9 mouse cellular contexts compared by ENCODE assay signal in the genomic region with DNA sequence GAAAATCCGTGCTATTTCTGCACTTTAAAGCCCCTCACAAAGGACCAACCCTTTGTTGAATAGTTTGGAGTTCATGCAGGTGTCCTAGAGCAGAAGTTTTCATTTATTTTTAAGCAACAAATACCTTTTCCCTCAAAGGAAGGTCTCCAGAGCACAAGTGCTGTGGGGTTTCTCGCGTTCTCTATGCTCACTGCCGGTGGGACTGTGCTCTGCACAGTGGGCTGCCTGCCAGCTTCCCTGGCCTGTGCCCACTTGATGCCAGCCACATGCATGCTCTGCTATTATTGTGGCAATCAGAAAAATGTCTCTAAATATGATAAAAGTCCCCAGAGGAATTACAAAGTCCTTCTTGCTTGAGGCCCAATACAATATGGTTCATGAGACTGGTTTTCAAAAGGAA.
A peak's percentile ranks its signal among the peaks of the same experiment; 100 is the strongest.
DNase-seq lines count a peak whose midpoint lies in the region; ATAC-seq and TF ChIP-seq lines count a peak whose summit lies in the region.
"Had no signal": no experiment of that assay in that cellular context is flagged by ENCODE, and none has a peak within 500 bp of the region (broad histone marks: within the 10 kb centered on the region; RNA-seq: fewer than 3 reads in every experiment).

No protein-coding gene starts in this region.

- no peak overlapping the region for H3K4me3 ChIP-seq in heart, postnatal 0 days (ENCODE audit: low read depth, low read length)
- no peak overlapping the region for H3K4me3 ChIP-seq in lung, embryonic 14.5 days (ENCODE audit: low read depth, low read length)
- H3K4me3 ChIP-seq in forebrain, embryonic 13.5 days = no peak overlapping the region
- H3K4me3 ChIP-seq in midbrain, postnatal 0 days (ENCODE audit: low read depth, low read length) = no peak overlapping the region
- H3K4me3 ChIP-seq: liver, embryonic 13.5 days had no signal

- peak overlapping the region; percentile 77 for H3K27ac ChIP-seq in heart, postnatal 0 days (ENCODE audit: low read depth)
- H3K27ac ChIP-seq in lung, embryonic 14.5 days (ENCODE audit: low read depth) = no peak overlapping the region
- H3K27ac ChIP-seq in forebrain, embryonic 13.5 days = peak overlapping the region; percentile 57
- 0 out of 2 replicates have a peak overlapping the region, but pooled peaks have one; percentile 9 for H3K27ac ChIP-seq in midbrain, postnatal 0 days (ENCODE audit: low read depth, low read length)
- H3K27ac ChIP-seq: liver, embryonic 13.5 days had no signal

- H3K9ac ChIP-seq in heart, postnatal 0 days (replicated peaks; ENCODE audit: low read depth, low read length) = no peak overlapping the region
- no peak overlapping the region for H3K9ac ChIP-seq in lung, embryonic 14.5 days
- H3K9ac ChIP-seq in forebrain, embryonic 13.5 days = no peak overlapping the region
- no peak overlapping the region for H3K9ac ChIP-seq in midbrain, postnatal 0 days (replicated peaks; ENCODE audit: low read length, poor library complexity, severe bottlenecking)
- H3K9ac ChIP-seq: liver, embryonic 13.5 days had no signal

- TF ChIP-seq EP300 in heart, postnatal 0 days (IDR thresholded peaks at IDR 0.05; ENCODE audit: low read depth) = no peak

- intact Hi-C loops in heart, postnatal 36 days (cut with DNase I) = loop anchor here (10.0 kb wide), 1 partner anchor 337 kb away; no protein-coding TSS in a partner anchor
- intact Hi-C loops in gastrocnemius, postnatal 36 days (cut with DNase I) = loop anchor here (5.0 kb wide), 1 partner anchor 85 kb away; no protein-coding TSS in a partner anchor

- H3K27me3 ChIP-seq in heart, postnatal 0 days (ENCODE audit: control insufficient read depth, insufficient read depth, low read length) = no peaks in the 10 kb centered on the region
- no peaks in the 10 kb centered on the region for H3K27me3 ChIP-seq in lung, embryonic 14.5 days (ENCODE audit: insufficient read depth, low read length)
- no peaks in the 10 kb centered on the region for H3K27me3 ChIP-seq in forebrain, embryonic 13.5 days
- no peaks in the 10 kb centered on the region for H3K27me3 ChIP-seq in midbrain, postnatal 0 days (ENCODE audit: insufficient read depth, low read length)
- H3K27me3 ChIP-seq: liver, embryonic 13.5 days had no signal

- DNase-seq in heart, postnatal 0 days (ENCODE audit: low spot score) = no peak
- no peak for DNase-seq in heart, postnatal 36 days
- no peak for DNase-seq in lung, embryonic 14.5 days
- DNase-seq in lung, postnatal 25 days (ENCODE audit: low spot score) = no peak
- no peak for DNase-seq in midbrain, postnatal 0 days (ENCODE audit: low spot score)
- DNase-seq in gastrocnemius, postnatal 36 days = no peak
- DNase-seq: gastrocnemius, postnatal 14 days; liver, embryonic 13.5 days had no signal

- H3K4me2 ChIP-seq in heart, postnatal 0 days (ENCODE audit: low read depth, low read length) = no peak overlapping the region
- 0 out of 2 replicates have a peak overlapping the region, but pooled peaks have one; percentile 4 for H3K4me2 ChIP-seq in lung, embryonic 14.5 days
- no peak overlapping the region for H3K4me2 ChIP-seq in forebrain, embryonic 13.5 days
- H3K4me2 ChIP-seq in midbrain, postnatal 0 days (ENCODE audit: low read depth, low read length, poor library complexity, severe bottlenecking) = no peak overlapping the region
- H3K4me2 ChIP-seq: liver, embryonic 13.5 days had no signal

- H3K4me1 ChIP-seq in heart, postnatal 0 days (ENCODE audit: control insufficient read depth, insufficient read depth) = peaks cover 17% of the 10 kb centered on the region
- no peaks in the 10 kb centered on the region for H3K4me1 ChIP-seq in lung, embryonic 14.5 days (ENCODE audit: insufficient read depth)
- peaks cover 16% of the 10 kb centered on the region for H3K4me1 ChIP-seq in forebrain, embryonic 13.5 days
- H3K4me1 ChIP-seq in midbrain, postnatal 0 days (ENCODE audit: insufficient read depth, low read length) = peaks cover 2% of the 10 kb centered on the region; the same call in 1 of the 2 replicates

- no peaks in the 10 kb centered on the region for H3K36me3 ChIP-seq in heart, postnatal 0 days (replicated peaks; ENCODE audit: control insufficient read depth, insufficient read depth, low read length)
- H3K36me3 ChIP-seq in lung, embryonic 14.5 days (ENCODE audit: insufficient read depth) = no peaks in the 10 kb centered on the region
- H3K36me3 ChIP-seq in forebrain, embryonic 13.5 days (ENCODE audit: poor library complexity, severe bottlenecking) = no peaks in the 10 kb centered on the region
- no peaks in the 10 kb centered on the region for H3K36me3 ChIP-seq in midbrain, postnatal 0 days (ENCODE audit: insufficient read depth, low read length)
- H3K36me3 ChIP-seq: liver, embryonic 13.5 days had no signal

- TF ChIP-seq CTCF in heart, postnatal 0 days (IDR thresholded peaks at IDR 0.05; ENCODE audit: low read depth) = no peak
- no peak for TF ChIP-seq CTCF in lung, embryonic 14.5 days (IDR thresholded peaks at IDR 0.05; ENCODE audit: low read depth)
- no peak for TF ChIP-seq CTCF in midbrain, postnatal 0 days (IDR thresholded peaks at IDR 0.05)

- ATAC-seq in heart, postnatal 0 days (ENCODE audit: insufficient read depth, low read depth) = 0 out of 2 replicates have a peak, but pooled peaks have one; percentile 49
- no peak for ATAC-seq in lung, embryonic 14.5 days (ENCODE audit: insufficient read depth)
- ATAC-seq in forebrain, embryonic 13.5 days = peak; percentile 78
- no peak for ATAC-seq in midbrain, postnatal 0 days (ENCODE audit: low FRiP score)

- H3K9me3 ChIP-seq in heart, postnatal 0 days (replicated peaks; ENCODE audit: control insufficient read depth, low read length) = no peaks in the 10 kb centered on the region
- no peaks in the 10 kb centered on the region for H3K9me3 ChIP-seq in lung, embryonic 14.5 days (ENCODE audit: low read depth, low read length)
- H3K9me3 ChIP-seq in forebrain, embryonic 13.5 days (replicated peaks) = no peaks in the 10 kb centered on the region
- no peaks in the 10 kb centered on the region for H3K9me3 ChIP-seq in midbrain, postnatal 0 days (ENCODE audit: low read length)
- H3K9me3 ChIP-seq: liver, embryonic 13.5 days had no signal

- WGBS in heart, postnatal 0 days = 26% methylated on average over 4 of the region's 4 CpGs
- 55% methylated on average over 4 of the region's 4 CpGs for WGBS in lung, embryonic 14.5 days
- WGBS in forebrain, embryonic 13.5 days = 17% methylated on average over 4 of the region's 4 CpGs
- WGBS in midbrain, postnatal 0 days = 24% methylated on average over 4 of the region's 4 CpGs

Comparison
In these comparisons a context has a peak if more than half of its experiments do, and no peak if none do; other contexts are left out.
1. ATAC-seq: peak in heart, postnatal 0 days (single experiment) and forebrain, embryonic 13.5 days (single experiment); none in lung, embryonic 14.5 days (single experiment) and midbrain, postnatal 0 days (single experiment).